Mouse (Mus musculus): Measurements from ENCODE around the gene Cavin1. TPM values are rescaled to one million over a fixed set of nuclear protein-coding genes. Genes with fewer than 3 reads are reported as not detected.

Cavin1 gene
- polyA plus RNA-seq, 1 experiment from 2014 or later = 143 TPM

DNA sequence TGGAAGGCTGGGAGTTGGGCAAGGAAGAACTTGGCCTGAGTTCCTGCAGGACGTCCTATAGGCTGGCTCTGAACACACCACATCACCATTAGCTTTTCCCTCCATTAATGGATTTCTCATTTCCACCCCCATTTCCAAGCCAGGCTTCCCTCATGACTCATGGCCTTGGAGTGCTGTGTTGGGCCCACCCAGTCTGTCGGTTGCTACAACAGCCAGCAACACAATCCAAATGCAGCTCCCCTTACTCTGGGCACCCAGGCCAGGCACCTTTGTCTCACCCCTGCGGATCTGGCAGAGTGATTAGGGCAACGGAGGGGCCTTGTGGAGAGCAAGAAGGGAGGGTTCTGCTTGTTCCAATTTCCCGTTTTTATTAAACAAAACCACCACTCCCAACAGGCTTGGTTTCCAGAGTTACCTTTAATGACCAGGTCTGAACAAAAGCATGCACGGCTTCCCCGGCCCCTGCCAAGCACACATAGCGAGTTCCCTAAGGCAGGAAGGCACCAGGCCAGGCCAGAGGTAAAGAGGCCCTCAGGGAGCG lies 8.2 kb downstream of the Cavin1 start:
- no peak for TF ChIP-seq CTCF (IDR thresholded peaks at IDR 0.05; ENCODE audit: low read depth)
- peaks cover 29% of the 10 kb centered on the region; the same call in 1 of the 2 replicates for H3K4me1 ChIP-seq (replicated peaks; ENCODE audit: insufficient read depth, low read length)
- ATAC-seq (replicated peaks; ENCODE audit: low FRiP score, low read depth) = no peak

DNA sequence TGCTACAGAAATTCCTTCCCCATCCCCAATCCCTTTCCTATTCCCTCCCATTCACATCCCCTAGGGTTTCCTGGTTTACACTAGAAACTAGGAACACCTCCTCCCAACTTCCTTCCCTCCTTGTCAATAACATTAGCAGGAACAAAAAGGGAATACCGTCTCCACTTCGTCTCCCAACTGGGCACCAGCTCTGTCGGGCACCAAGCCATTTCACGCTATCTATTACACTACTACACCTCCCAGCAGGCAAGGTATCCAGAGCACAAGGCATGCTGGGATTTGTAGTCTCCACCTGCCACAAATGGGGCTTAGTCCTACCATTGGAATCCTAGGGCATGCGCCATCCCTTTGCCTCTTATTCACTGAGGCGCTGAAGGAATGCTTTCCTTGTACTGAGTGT lies 10.1 kb downstream of the Cavin1 start:
- TF ChIP-seq CTCF (IDR thresholded peaks at IDR 0.05; ENCODE audit: low read depth) = no peak
- 15% methylated on average over 6 of the region's 6 CpGs for WGBS
- Histone ChIP-seq H3K36me3 (ENCODE audit: insufficient read depth, low read length) (peaks cover 6% of the 10 kb centered on the region; the same call in 1 of the 2 replicates), H3K27ac (no peak overlapping the region), H3K9ac (ENCODE audit: low read depth, low read length) (no peak overlapping the region), H3K4me2 (ENCODE audit: low read length) (no peak overlapping the region), H3K27me3 (ENCODE audit: insufficient read depth, low read length) (peaks cover 10% of the 10 kb centered on the region), H3K9me3 (replicated peaks; ENCODE audit: low read length) (no peaks in the 10 kb centered on the region), H3K4me3 (replicated peaks; ENCODE audit: low read depth, low read length) (no peak overlapping the region), H3K4me1 (replicated peaks; ENCODE audit: insufficient read depth, low read length) (peaks cover 26% of the 10 kb centered on the region; the same call in 1 of the 2 replicates)
- ATAC-seq (replicated peaks; ENCODE audit: low FRiP score, low read depth) = no peak; the same call in 1 of the 2 replicates
- DNase-seq (ENCODE audit: low spot score) = peak; percentile 65

More for the DNA sequence above, 8.2 kb downstream of the Cavin1 start:
- Histone ChIP-seq H3K27ac (peak overlapping the region; percentile 47), H3K4me2 (ENCODE audit: low read length) (no peak overlapping the region), H3K36me3 (ENCODE audit: insufficient read depth, low read length) (peaks cover 6% of the 10 kb centered on the region; the same call in 1 of the 2 replicates), H3K27me3 (ENCODE audit: insufficient read depth, low read length) (peaks cover 10% of the 10 kb centered on the region), H3K9ac (ENCODE audit: low read depth, low read length) (no peak overlapping the region), H3K9me3 (replicated peaks; ENCODE audit: low read length) (no peaks in the 10 kb centered on the region), H3K4me3 (replicated peaks; ENCODE audit: low read depth, low read length) (no peak overlapping the region)
- peak; percentile 29 for DNase-seq (ENCODE audit: low spot score)
- 50% methylated on average over 9 of the region's 9 CpGs for WGBS

DNA sequence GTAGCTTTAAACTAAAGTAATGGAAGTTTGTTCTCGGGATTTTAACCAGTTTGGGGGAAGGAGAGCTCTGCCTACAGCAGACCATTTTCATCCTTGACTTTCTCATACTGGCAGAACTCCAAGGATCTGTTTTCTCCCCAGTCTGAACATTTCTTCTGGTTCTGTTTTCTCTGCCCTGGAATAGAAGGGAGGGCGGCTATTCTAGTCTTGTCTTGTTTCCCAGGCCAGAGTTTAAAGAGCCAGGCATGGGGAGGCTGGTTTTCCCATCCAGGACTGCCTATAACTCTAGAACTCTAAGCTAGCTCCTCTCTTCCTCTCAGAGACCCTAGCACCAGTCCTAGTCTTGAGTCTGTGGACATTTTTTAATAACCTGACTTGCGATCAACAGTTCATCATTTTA lies 10.9 kb downstream of the Cavin1 start:
- Histone ChIP-seq H3K27ac (peak overlapping the region; percentile 44; the same call in 1 of the 2 replicates), H3K9ac (ENCODE audit: low read depth, low read length) (no peak overlapping the region), H3K4me3 (replicated peaks; ENCODE audit: low read depth, low read length) (0 out of 2 replicates have a peak overlapping the region, but pooled peaks have one; percentile 14), H3K9me3 (replicated peaks; ENCODE audit: low read length) (no peaks in the 10 kb centered on the region), H3K27me3 (ENCODE audit: insufficient read depth, low read length) (peaks cover 10% of the 10 kb centered on the region), H3K36me3 (ENCODE audit: insufficient read depth, low read length) (peaks cover 6% of the 10 kb centered on the region; the same call in 1 of the 2 replicates), H3K4me2 (ENCODE audit: low read length) (peak overlapping the region; percentile 25), H3K4me1 (replicated peaks; ENCODE audit: insufficient read depth, low read length) (peaks cover 26% of the 10 kb centered on the region; the same call in 1 of the 2 replicates)
- WGBS = 32% methylated on average over 3 of the region's 3 CpGs
- DNase-seq (ENCODE audit: low spot score) (peak; percentile 61), ATAC-seq (replicated peaks; ENCODE audit: low FRiP score, low read depth) (no peak)
- TF ChIP-seq CTCF (IDR thresholded peaks at IDR 0.05; ENCODE audit: low read depth) = no peak

DNA sequence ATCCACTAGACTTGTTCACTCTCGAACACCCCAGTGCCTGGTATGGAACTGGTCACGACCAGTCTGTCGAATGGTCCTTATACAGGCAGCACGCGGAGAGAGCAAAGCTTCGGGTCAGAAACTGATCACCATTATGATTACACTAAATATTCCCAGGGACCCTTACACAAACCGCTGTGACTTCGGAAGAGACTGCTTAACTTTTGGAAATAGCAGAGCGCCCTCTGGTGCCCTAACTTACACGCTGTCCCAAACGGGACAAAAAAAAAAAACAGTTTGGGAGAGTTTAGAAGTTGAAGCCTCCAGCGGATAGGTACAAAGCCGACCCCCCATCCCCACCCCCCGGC lies 11.2 kb downstream of the Cavin1 start:
- TF ChIP-seq CTCF (IDR thresholded peaks at IDR 0.05; ENCODE audit: low read depth) = peak; percentile 73
- ATAC-seq (replicated peaks; ENCODE audit: low FRiP score, low read depth) (no peak), DNase-seq (ENCODE audit: low spot score) (peak; percentile 94)
- no peaks in the 10 kb centered on the region for H3K9me3 ChIP-seq (replicated peaks; ENCODE audit: low read length)
- H3K9ac ChIP-seq (ENCODE audit: low read depth, low read length) = no peak overlapping the region
- 5% methylated on average over 14 of the region's 14 CpGs for WGBS
- peak overlapping the region; percentile 25 for H3K4me2 ChIP-seq (ENCODE audit: low read length)
- H3K4me3 ChIP-seq (replicated peaks; ENCODE audit: low read depth, low read length) = peak overlapping the region; percentile 14; the same call in 1 of the 2 replicates
- 0 out of 2 replicates have a peak, but pooled peaks cover 26% of the 10 kb centered on the region for H3K4me1 ChIP-seq (replicated peaks; ENCODE audit: insufficient read depth, low read length)
- 0 out of 2 replicates have a peak overlapping the region, but pooled peaks have one; percentile 44 for H3K27ac ChIP-seq
- H3K27me3 ChIP-seq (ENCODE audit: insufficient read depth, low read length) = peaks cover 10% of the 10 kb centered on the region
- H3K36me3 ChIP-seq (ENCODE audit: insufficient read depth, low read length) = peaks cover 6% of the 10 kb centered on the region; the same call in 1 of the 2 replicates

DNA sequence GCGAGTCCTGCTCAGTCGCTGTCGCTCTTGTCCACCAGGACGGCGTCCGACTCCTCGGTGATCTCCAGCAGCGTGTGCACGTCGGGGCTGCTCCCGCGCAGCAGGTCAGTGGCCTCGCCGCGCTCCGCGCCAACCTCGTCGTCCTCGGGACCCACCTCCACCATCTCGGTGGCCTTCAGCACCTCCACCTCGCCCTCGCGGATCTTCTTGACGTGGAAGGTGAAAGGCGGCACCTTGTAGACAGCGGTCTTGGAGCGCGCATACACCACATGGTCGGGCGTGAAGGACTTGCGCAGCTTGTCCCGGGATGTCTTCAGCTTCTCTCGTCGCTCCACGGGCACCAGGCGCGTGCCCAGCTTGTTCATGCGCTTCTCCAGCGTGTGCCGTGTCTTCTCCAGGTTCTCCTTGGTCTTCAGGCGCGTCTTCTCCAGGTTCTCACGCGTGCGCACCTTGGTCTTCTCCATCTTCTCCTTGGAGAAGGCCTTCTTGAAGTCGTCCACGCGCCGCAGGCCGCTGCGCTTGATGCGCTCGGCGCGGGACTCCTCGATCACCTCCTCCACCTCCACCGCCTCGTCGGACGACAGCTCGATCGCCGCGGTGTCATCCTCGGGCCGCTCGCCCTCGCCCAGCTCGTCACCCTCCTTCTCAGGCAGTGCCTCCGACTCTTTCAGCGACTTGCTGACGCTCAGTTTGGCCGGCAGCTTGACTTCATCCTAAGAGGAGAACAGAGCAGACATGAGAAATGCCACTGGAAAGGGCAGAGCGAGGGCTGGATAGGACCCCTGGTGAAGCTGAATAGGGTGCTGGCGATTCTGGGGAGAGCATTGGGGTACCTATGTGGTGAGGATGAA lies 11.8 kb downstream of the Cavin1 start:
- ATAC-seq (replicated peaks; ENCODE audit: low FRiP score, low read depth) (no peak), DNase-seq (ENCODE audit: low spot score) (no peak)
- 0 out of 2 replicates have a peak, but pooled peaks cover 26% of the 10 kb centered on the region for H3K4me1 ChIP-seq (replicated peaks; ENCODE audit: insufficient read depth, low read length)
- peaks cover 6% of the 10 kb centered on the region; the same call in 1 of the 2 replicates for H3K36me3 ChIP-seq (ENCODE audit: insufficient read depth, low read length)
- WGBS = 26% methylated on average over 76 of the region's 76 CpGs
- no peak for TF ChIP-seq CTCF (IDR thresholded peaks at IDR 0.05; ENCODE audit: low read depth)
- peaks cover 10% of the 10 kb centered on the region for H3K27me3 ChIP-seq (ENCODE audit: insufficient read depth, low read length)
- H3K4me3 ChIP-seq (replicated peaks; ENCODE audit: low read depth, low read length) = peak overlapping the region; percentile 14; the same call in 1 of the 2 replicates
- no peaks in the 10 kb centered on the region for H3K9me3 ChIP-seq (replicated peaks; ENCODE audit: low read length)
- H3K27ac ChIP-seq = no peak overlapping the region
- no peak overlapping the region for H3K9ac ChIP-seq (ENCODE audit: low read depth, low read length)
- H3K4me2 ChIP-seq (ENCODE audit: low read length) = peak overlapping the region; percentile 25

DNA sequence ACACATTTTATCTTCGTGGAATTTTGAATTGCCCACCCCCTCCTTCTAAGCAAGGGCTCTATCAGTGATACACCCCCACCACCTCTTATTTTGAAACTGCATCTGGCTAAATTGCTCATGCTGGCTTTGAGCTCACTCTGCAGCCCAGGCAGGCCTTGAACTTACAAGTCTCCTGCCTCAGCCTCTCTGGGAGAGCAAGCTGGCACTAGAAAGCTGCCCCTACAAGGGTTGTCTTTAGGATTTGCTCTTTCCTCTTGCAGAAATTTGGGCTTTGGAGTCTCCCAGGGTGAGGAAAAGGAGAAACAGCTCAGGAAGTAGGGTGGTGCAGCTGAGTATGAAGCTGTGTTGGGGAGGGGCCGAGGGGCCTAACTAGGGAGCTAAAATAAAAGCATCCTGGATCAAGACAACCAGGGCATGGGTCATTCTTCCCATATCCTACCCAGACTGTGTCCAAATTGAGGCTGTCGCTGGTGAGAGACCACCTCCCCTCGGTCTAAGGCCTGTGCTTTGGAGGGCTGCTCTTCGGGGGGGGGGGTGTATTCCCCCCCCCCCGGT lies 12.7 kb downstream of the Cavin1 start:
- no peak overlapping the region for H3K9ac ChIP-seq (ENCODE audit: low read depth, low read length)
- no peaks in the 10 kb centered on the region for H3K9me3 ChIP-seq (replicated peaks; ENCODE audit: low read length)
- H3K27ac ChIP-seq = no peak overlapping the region
- H3K4me1 ChIP-seq (replicated peaks; ENCODE audit: insufficient read depth, low read length) = 0 out of 2 replicates have a peak, but pooled peaks cover 26% of the 10 kb centered on the region
- no peak for TF ChIP-seq CTCF (IDR thresholded peaks at IDR 0.05; ENCODE audit: low read depth)
- H3K36me3 ChIP-seq (ENCODE audit: insufficient read depth, low read length) = peaks cover 6% of the 10 kb centered on the region; the same call in 1 of the 2 replicates
- ATAC-seq (replicated peaks; ENCODE audit: low FRiP score, low read depth) = no peak; the same call in 1 of the 2 replicates
- peaks cover 10% of the 10 kb centered on the region for H3K27me3 ChIP-seq (ENCODE audit: insufficient read depth, low read length)
- H3K4me3 ChIP-seq (replicated peaks; ENCODE audit: low read depth, low read length) = no peak overlapping the region
- 57% methylated on average over 6 of the region's 6 CpGs for WGBS
- no peak for DNase-seq (ENCODE audit: low spot score)
- H3K4me2 ChIP-seq (ENCODE audit: low read length) = 0 out of 2 replicates have a peak overlapping the region, but pooled peaks have one; percentile 25
